Mouse (Mus musculus): ENCODE results near the gene Pyy.

GRCm38 (mm10) chr11:102116241-102116640 is 8.6 kb upstream of the Pyy start:
- no peak for TF ChIP-seq POLR2A (IDR thresholded peaks at IDR 0.05; ENCODE audit: low read depth, low read length)
- no peak for TF ChIP-seq CTCF (IDR thresholded peaks at IDR 0.05; ENCODE audit: borderline replicate concordance, insufficient read depth, low read length)
